Mouse (Mus musculus) ES-CJ7 (cell line): ENCODE measurements around the gene Npcd.

Source experiments
- DNase-seq: peaks from one replicate; pipeline ENCODE4 v3.0.0; 2011; ENCODE audit warnings: low read depth, low spot score

Npcd gene

GRCm38 (mm10) chr15:79834130-79834880, at the start of gene Npcd, which contains the start of gene Cbx6:
Gene Npcd (minus strand): TSS chr15:79834237.
Gene Cbx6 (minus strand): TSS chr15:79834688.
- peak; percentile 94 for DNase-seq

- DNase-seq, result peak; percentile 86
Observed at GRCm38 (mm10) chr15:79883352-79883822, 49.4 kb upstream of the Npcd start.

- peak; percentile 72 for DNase-seq
Observed at GRCm38 (mm10) chr15:79882623-79883267, 48.7 kb upstream of the Npcd start.

GRCm38 (mm10) chr15:79880477-79880876, 46.4 kb upstream of the Npcd start:
- DNase-seq, result no peak

- DNase-seq, result peak; percentile 58
Observed at GRCm38 (mm10) chr15:79879319-79879718, 45.3 kb upstream of the Npcd start.

- peak; percentile 89 for DNase-seq
Observed at GRCm38 (mm10) chr15:79878725-79879136, 44.7 kb upstream of the Npcd start.

- no peak for DNase-seq
Observed at GRCm38 (mm10) chr15:79875261-79875995, 41.4 kb upstream of the Npcd start.

GRCm38 (mm10) chr15:79873995-79874394, 40.0 kb upstream of the Npcd start:
- DNase-seq, result peak; percentile 45

- DNase-seq, result no peak
Observed at GRCm38 (mm10) chr15:79873545-79873944, 39.5 kb upstream of the Npcd start.

GRCm38 (mm10) chr15:79867260-79868002, 33.4 kb upstream of the Npcd start:
- DNase-seq, result peak; percentile 49

GRCm38 (mm10) chr15:79859821-79860220, 25.8 kb upstream of the Npcd start:
- DNase-seq, result no peak

- no peak for DNase-seq
Observed at GRCm38 (mm10) chr15:79858979-79859378, 24.9 kb upstream of the Npcd start.

- DNase-seq, result no peak
Observed at GRCm38 (mm10) chr15:79850143-79850542, 16.1 kb upstream of the Npcd start.

- peak; percentile 92 for DNase-seq
Observed at GRCm38 (mm10) chr15:79847100-79847499, 13.1 kb upstream of the Npcd start.

GRCm38 (mm10) chr15:79845986-79846385, 11.9 kb upstream of the Npcd start:
- DNase-seq, result no peak

- no peak for DNase-seq
Observed at GRCm38 (mm10) chr15:79842985-79843384, 8.9 kb upstream of the Npcd start.

GRCm38 (mm10) chr15:79840281-79840680, 6.2 kb upstream of the Npcd start:
- DNase-seq, result no peak

GRCm38 (mm10) chr15:79834881-79835260, 834 bp upstream of the Npcd start:
- no peak for DNase-seq

GRCm38 (mm10) chr15:79833251-79834050, 586 bp downstream of the Npcd start:
- DNase-seq, result peak; percentile 25

GRCm38 (mm10) chr15:79832064-79832900, 1.8 kb downstream of the Npcd start:
- DNase-seq, result peak; percentile 85
